Mouse (Mus musculus): ENCODE data around the gene Pde8b. TPM values are rescaled to one million over a fixed set of nuclear protein-coding genes. Genes with fewer than 3 reads are reported as not detected.
A peak's percentile ranks its signal among the peaks of the same experiment; 100 is the strongest.

Gene Pde8b
- 0.63 and 0.75 TPM in 2 replicates for polyA plus RNA-seq (2015; fragmentation: Nextera tagmentation; extraction: Ambion mirVana)

DNA sequence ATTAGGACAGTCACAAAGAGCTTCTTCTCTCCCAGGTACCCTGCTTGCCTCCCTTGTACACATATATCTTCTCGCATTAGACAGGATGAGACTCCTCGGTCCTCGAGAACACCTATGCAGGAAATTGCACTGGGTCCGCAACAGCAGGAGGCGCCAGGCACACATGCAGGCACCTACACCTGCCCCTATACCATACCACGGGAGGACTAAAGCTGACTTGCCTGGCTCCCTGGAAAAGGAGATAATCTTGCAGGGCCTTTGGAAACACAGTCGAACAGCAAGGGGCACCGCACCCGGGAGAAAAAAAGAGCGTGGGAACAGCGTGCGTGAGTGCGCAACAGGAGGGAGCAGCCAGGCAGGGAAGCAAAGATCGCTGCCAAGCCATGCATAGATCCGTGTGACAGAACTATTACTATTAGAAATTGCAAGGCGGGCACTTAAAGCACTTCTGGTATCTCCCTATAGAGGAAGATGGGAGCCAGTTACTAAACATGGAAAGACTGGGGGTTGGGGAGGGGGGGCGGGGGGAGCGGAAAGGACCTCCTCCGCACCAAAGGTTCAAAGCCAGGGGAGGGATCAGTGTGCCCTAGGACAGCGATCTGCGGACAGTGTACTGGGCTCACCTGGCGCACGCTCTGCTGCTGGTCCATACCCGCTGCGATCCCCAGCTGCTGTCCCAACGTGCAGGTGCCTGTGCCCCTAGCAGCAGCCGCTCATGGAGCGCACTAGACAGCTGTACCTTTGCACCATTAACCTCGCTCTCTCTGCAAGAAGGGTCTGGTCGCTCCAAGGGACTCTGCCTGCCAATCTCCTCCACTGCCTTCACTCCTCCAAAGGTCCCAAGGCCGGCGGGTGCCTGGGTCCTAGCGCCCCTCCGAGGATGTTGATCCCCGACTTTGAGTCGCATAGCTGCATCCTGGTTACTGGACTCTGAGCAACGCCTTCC lies at the start of gene Pde8b:
Pde8b (minus strand) TSS at position 826 of the 946 bp plus-strand sequence.
- peak; percentile 27 for DNase-seq

DNA sequence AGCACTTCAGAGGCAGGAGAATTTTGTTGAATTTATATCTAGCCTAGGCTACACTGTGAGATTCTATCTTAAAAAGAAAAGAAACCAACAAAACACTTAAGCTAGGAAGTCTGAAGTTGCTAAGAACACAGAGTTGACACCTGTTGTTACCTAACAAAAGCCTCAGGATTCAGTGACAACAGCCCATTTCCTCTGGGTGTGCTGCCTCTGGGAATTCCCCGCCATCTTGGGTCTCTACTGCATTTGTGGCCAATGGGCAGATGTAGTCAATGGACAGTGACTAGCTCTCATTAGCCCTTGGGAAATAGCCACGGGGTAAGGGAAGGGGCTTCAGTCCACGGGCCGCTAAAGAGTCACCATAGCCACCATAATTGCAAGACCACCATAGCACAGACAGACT lies 41.8 kb upstream of the Pde8b start:
- 84% methylated on average over 4 of the region's 4 CpGs for WGBS (ENCODE audit: insufficient replicate concordance)
- no peaks in the 10 kb centered on the region for H3K36me3 ChIP-seq (replicated peaks; ENCODE audit: insufficient read depth, low read length)
- DNase-seq (no peak), ATAC-seq (no peak)
- H3K4me2 ChIP-seq (ENCODE audit: low read depth, low read length): no peak overlapping the region
- no peaks in the 10 kb centered on the region for H3K27me3 ChIP-seq (ENCODE audit: insufficient read depth, low read length)
- H3K27ac ChIP-seq (ENCODE audit: low read depth): no peak overlapping the region
- H3K9ac ChIP-seq (replicated peaks): no peak overlapping the region
- no peaks in the 10 kb centered on the region for H3K4me1 ChIP-seq (ENCODE audit: insufficient read depth)
- TF ChIP-seq EP300 (IDR thresholded peaks at IDR 0.05; ENCODE audit: low read depth) (no peak), CTCF (IDR thresholded peaks at IDR 0.05; ENCODE audit: low read depth) (no peak)
- H3K4me3 ChIP-seq (ENCODE audit: low read depth, low read length): no peak overlapping the region
- H3K9me3 ChIP-seq (ENCODE audit: low read length): no peaks in the 10 kb centered on the region

More for the DNA sequence above, at the start of gene Pde8b:
- Histone ChIP-seq H3K4me2 (ENCODE audit: low read depth, low read length) (peak within 1 kb of the TSS; percentile 64), H3K27me3 (ENCODE audit: insufficient read depth, low read length) (peaks cover 15% of the 10 kb centered on the region), H3K27ac (ENCODE audit: low read depth) (no peak within 1 kb of the TSS), H3K36me3 (replicated peaks; ENCODE audit: insufficient read depth, low read length) (no peaks in the 10 kb centered on the region), H3K9ac (replicated peaks) (no peak within 1 kb of the TSS), H3K4me1 (ENCODE audit: insufficient read depth) (0 out of 2 replicates have a peak, but pooled peaks cover 3% of the 10 kb centered on the region), H3K9me3 (ENCODE audit: low read length) (no peaks in the 10 kb centered on the region), H3K4me3 (ENCODE audit: low read depth, low read length) (peak within 1 kb of the TSS; percentile 9)
- no peak for ATAC-seq
- WGBS (ENCODE audit: insufficient replicate concordance): 7% methylated on average over 37 of the region's 37 CpGs
- TF ChIP-seq CTCF (IDR thresholded peaks at IDR 0.05; ENCODE audit: low read depth): peak; percentile 58
- no peak for TF ChIP-seq EP300 (IDR thresholded peaks at IDR 0.05; ENCODE audit: low read depth)

DNA sequence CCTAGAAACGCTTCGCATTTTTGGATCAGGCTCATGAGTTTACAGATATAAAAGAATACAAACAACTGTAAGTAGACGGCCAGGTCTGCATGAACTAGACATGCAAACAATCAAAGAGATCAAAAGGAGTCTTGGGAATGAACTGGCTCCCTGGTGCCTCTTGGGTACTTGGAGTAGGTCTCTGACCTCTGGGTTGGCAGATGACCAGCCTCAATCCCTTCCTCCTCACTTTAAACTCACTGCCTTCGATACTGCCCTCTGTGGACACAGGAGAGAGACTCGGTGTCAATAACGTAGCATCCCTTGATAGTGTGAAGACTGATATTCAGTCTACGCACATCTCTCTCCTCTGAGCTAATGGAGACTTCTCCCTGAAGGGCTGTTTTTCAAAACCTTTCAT lies 37.9 kb upstream of the Pde8b start:
- Histone ChIP-seq H3K4me2 (ENCODE audit: low read depth, low read length) (no peak overlapping the region), H3K9ac (replicated peaks) (no peak overlapping the region), H3K4me1 (ENCODE audit: insufficient read depth) (no peaks in the 10 kb centered on the region), H3K36me3 (replicated peaks; ENCODE audit: insufficient read depth, low read length) (no peaks in the 10 kb centered on the region), H3K9me3 (ENCODE audit: low read length) (no peaks in the 10 kb centered on the region), H3K27me3 (ENCODE audit: insufficient read depth, low read length) (no peaks in the 10 kb centered on the region), H3K27ac (ENCODE audit: low read depth) (no peak overlapping the region), H3K4me3 (ENCODE audit: low read depth, low read length) (no peak overlapping the region)
- ATAC-seq (no peak), DNase-seq (no peak)
- no peak for TF ChIP-seq EP300 (IDR thresholded peaks at IDR 0.05; ENCODE audit: low read depth)
- no peak for TF ChIP-seq CTCF (IDR thresholded peaks at IDR 0.05; ENCODE audit: low read depth)
- 69% methylated on average over 7 of the region's 7 CpGs for WGBS (ENCODE audit: insufficient replicate concordance)

DNA sequence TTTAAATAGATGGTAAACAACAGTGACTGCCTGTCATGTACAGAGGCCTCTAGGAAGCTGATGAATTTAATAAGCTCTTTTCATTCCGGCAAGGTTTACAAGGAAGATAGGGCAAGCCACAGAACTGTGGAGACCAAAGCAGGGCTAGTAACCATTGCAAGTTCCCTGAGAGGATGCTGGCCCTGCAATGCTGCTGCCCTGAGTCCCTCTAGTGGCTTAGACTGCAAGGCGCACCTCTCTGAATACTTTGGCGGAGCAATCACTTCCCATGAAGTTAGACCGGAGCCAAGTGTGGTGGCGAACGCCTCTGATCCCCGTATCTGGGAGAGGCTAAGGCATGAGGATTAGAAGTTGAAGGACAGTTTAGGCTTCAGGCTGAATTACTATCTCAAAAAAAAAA lies 36.9 kb upstream of the Pde8b start:
- 8% methylated on average over 7 of the region's 7 CpGs for WGBS (ENCODE audit: insufficient replicate concordance)
- no peak for ATAC-seq

DNA sequence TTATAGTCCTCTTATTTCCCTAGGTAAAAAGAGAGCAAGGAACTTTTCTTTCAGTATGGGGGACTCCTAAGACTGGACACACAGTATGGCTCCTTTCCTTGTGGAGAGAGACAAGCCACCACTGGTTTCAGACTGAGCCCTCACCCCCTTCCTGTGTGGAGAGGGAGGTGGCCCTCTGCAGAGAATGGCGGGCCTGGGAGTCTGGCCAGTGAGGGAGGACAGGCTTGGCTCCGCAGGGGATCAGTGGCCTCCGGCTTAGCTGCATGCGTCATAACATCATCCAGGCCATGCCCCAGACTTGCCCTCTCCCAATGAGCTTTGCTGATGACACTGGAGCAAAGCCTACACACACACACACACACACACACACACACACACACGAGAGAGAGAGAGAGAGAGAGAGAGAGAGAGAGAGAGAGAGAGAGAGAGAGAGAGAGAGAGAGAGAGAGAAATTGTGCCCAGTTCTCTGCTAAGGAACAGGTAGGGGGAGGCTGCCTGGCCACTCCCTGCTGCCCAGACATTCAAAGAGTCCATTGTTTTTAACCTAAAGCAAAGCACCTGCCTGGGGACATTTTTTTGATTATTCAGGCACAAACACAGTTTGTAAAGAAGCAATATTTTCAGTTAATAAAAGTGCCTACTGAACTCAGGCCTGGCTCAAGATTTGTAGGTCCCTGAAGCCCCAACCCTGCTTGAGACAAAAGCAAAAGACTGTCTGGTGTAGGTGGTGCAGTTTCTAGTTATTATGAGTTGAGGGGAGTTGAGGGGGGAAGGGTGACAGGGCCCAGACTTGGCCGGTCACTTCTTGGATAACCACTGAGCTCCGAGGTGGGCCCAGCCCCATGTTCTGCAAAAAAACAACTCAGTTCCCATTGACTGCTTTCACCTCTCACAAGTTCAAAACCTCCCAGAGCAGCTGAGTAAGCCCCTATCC lies 31.9 kb upstream of the Pde8b start:
- Histone ChIP-seq H3K27me3 (ENCODE audit: insufficient read depth, low read length) (no peaks in the 10 kb centered on the region), H3K4me2 (ENCODE audit: low read depth, low read length) (no peak overlapping the region), H3K4me1 (ENCODE audit: insufficient read depth) (no peaks in the 10 kb centered on the region), H3K4me3 (ENCODE audit: low read depth, low read length) (no peak overlapping the region), H3K9me3 (ENCODE audit: low read length) (no peaks in the 10 kb centered on the region), H3K9ac (replicated peaks) (no peak overlapping the region), H3K27ac (ENCODE audit: low read depth) (no peak overlapping the region), H3K36me3 (replicated peaks; ENCODE audit: insufficient read depth, low read length) (no peaks in the 10 kb centered on the region)
- ATAC-seq (no peak), DNase-seq (no peak)
- TF ChIP-seq EP300 (IDR thresholded peaks at IDR 0.05; ENCODE audit: low read depth) (no peak), CTCF (IDR thresholded peaks at IDR 0.05; ENCODE audit: low read depth) (no peak)
- WGBS (ENCODE audit: insufficient replicate concordance): 60% methylated on average over 6 of the region's 7 CpGs

More for the DNA sequence above, 36.9 kb upstream of the Pde8b start:
- H3K4me2 ChIP-seq (ENCODE audit: low read depth, low read length): no peak overlapping the region
- H3K4me3 ChIP-seq (ENCODE audit: low read depth, low read length): no peak overlapping the region
- H3K27me3 ChIP-seq (ENCODE audit: insufficient read depth, low read length): no peaks in the 10 kb centered on the region
- TF ChIP-seq CTCF (IDR thresholded peaks at IDR 0.05; ENCODE audit: low read depth) (peak; percentile 84), EP300 (IDR thresholded peaks at IDR 0.05; ENCODE audit: low read depth) (no peak)
- DNase-seq: peak; percentile 62
- no peaks in the 10 kb centered on the region for H3K36me3 ChIP-seq (replicated peaks; ENCODE audit: insufficient read depth, low read length)
- no peak overlapping the region for H3K27ac ChIP-seq (ENCODE audit: low read depth)
- no peaks in the 10 kb centered on the region for H3K4me1 ChIP-seq (ENCODE audit: insufficient read depth)
- H3K9me3 ChIP-seq (ENCODE audit: low read length): no peaks in the 10 kb centered on the region
- H3K9ac ChIP-seq (replicated peaks): no peak overlapping the region
